Mouse (Mus musculus) ES-E14 (cell line): Measurements from ENCODE around the gene Ppp1r16b.

Experiments
- CHD2 ChIP-seq: IDR thresholded peaks from 2 replicates; pipeline ENCODE4 v1.6.1; 2014; ENCODE audit warnings: mild to moderate bottlenecking, low read depth, low read length, inconsistent platforms
- ZC3H11A ChIP-seq: IDR thresholded peaks from 2 replicates; pipeline ENCODE4 v1.6.1; 2012; ENCODE audit warnings: low read depth, mild to moderate bottlenecking, inconsistent platforms, low read length, borderline replicate concordance
- ZNF384 ChIP-seq: IDR thresholded peaks from 2 replicates; pipeline ENCODE4 v1.6.1; 2012; ENCODE audit warnings: low read depth, low read length, inconsistent platforms

GRCm38 (mm10) chr2:158733136-158733535, 67.9 kb downstream of the Ppp1r16b start:
- TF ChIP-seq CHD2 (no peak), ZNF384 (no peak), ZC3H11A (no peak)
